Mouse (Mus musculus): ENCODE measurements around the gene Cfap100. TPM values are rescaled to one million over a fixed set of nuclear protein-coding genes. Genes with fewer than 3 reads are reported as not detected.
A peak's percentile ranks its signal among the peaks of the same experiment; 100 is the strongest.

Gene Cfap100
- polyA plus RNA-seq, 1 experiment from 2014 or later, result 7.7 TPM

GRCm38 (mm10) chr6:90453751-90454150 is 25.2 kb upstream of the Cfap100 start:
- Histone ChIP-seq H3K9ac (replicated peaks) (no peak overlapping the region), H3K36me3 (no peaks in the 10 kb centered on the region), H3K27ac (replicated peaks) (no peak overlapping the region), H3K27me3 (replicated peaks) (no peaks in the 10 kb centered on the region), H3K9me3 (replicated peaks) (no peaks in the 10 kb centered on the region), H3K4me1 (no peaks in the 10 kb centered on the region), H3K4me3 (replicated peaks) (no peak overlapping the region), H3K4me2 (no peak overlapping the region)
- WGBS, result 86% methylated on average over 5 of the region's 5 CpGs
- no peak for ATAC-seq (ENCODE audit: low FRiP score)

DNA sequence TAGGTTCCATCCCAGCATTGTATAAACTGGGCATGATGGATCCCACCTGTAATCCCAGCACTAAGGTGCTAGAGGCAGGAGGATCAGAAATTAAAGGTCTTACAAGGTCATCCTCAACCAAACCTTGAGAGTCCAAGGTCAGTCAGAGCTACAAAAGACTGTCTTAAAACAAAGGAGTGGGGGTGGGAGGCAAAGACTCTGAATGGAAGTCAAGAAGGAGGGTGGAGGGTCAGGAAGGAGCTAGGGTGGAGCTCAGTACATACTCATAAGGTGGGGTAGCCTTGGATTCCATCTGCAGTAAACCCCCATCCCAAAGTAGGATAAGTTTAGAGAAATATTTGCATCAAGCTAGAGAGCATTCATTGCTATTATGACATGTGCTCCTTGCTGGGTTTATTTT is 24.0 kb upstream of the Cfap100 start:
- no peak overlapping the region for H3K27ac ChIP-seq (replicated peaks)
- ATAC-seq (ENCODE audit: low FRiP score), result no peak
- H3K4me1 ChIP-seq, result no peaks in the 10 kb centered on the region
- H3K4me3 ChIP-seq (replicated peaks), result no peak overlapping the region
- H3K4me2 ChIP-seq, result no peak overlapping the region
- no peaks in the 10 kb centered on the region for H3K9me3 ChIP-seq (replicated peaks)
- H3K9ac ChIP-seq (replicated peaks), result no peak overlapping the region
- H3K27me3 ChIP-seq (replicated peaks), result no peaks in the 10 kb centered on the region
- H3K36me3 ChIP-seq, result no peaks in the 10 kb centered on the region

DNA sequence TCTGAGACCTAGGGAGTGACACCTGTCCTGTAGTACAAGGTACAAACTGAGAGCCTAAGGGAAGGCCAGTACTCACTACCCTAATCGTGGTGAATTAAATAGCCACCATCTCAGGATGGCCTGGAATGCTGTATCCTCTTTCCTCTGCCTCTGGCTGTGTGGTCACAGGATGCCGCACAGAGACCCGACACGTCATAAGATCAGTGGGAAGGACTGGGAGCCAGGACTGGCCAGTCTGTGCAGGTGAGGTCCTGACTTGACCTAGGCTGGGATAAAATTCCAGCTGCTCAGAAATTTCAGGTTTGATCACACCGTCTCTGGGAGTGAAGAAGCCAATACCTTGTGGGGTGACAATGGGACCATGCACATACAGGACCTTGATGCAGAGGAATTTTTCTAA is 22.9 kb upstream of the Cfap100 start:
- H3K27ac ChIP-seq (replicated peaks), result no peak overlapping the region
- 92% methylated on average over 5 of the region's 5 CpGs for WGBS
- no peaks in the 10 kb centered on the region for H3K9me3 ChIP-seq (replicated peaks)
- H3K36me3 ChIP-seq, result no peaks in the 10 kb centered on the region
- no peak overlapping the region for H3K4me2 ChIP-seq
- no peak for ATAC-seq (ENCODE audit: low FRiP score)
- no peaks in the 10 kb centered on the region for H3K27me3 ChIP-seq (replicated peaks)
- H3K9ac ChIP-seq (replicated peaks), result no peak overlapping the region
- no peak overlapping the region for H3K4me3 ChIP-seq (replicated peaks)
- H3K4me1 ChIP-seq, result no peaks in the 10 kb centered on the region; the same call in 1 of the 2 replicates

DNA sequence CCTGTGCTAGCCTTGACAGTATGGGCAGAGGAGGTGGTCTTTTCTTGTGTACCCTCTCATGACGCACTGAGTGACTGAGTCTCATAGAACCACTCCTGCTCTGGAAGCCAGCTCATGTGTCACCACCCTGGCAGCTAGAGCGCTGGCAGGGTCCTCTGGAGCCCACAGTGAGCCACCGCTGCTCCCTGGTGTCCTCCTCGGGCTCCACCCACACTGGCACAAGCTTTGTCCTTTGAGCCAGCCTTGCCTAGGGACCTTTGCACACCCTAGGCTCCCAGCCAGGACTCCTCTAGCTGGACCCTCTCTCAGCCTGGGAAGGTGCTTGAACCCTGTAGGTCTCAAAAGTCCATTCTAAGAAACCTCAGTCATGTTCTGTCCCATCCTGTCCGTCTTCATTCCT is 22.1 kb upstream of the Cfap100 start:
- Histone ChIP-seq H3K9me3 (replicated peaks) (no peaks in the 10 kb centered on the region), H3K9ac (replicated peaks) (no peak overlapping the region), H3K4me2 (no peak overlapping the region), H3K36me3 (no peaks in the 10 kb centered on the region), H3K27ac (replicated peaks) (no peak overlapping the region), H3K4me1 (no peaks in the 10 kb centered on the region; the same call in 1 of the 2 replicates), H3K27me3 (replicated peaks) (no peaks in the 10 kb centered on the region), H3K4me3 (replicated peaks) (no peak overlapping the region)
- peak; percentile 30; the same call in 1 of the 2 replicates for ATAC-seq (ENCODE audit: low FRiP score)
- 83% methylated on average over 5 of the region's 5 CpGs for WGBS

GRCm38 (mm10) chr6:90450179-90450578 is 21.6 kb upstream of the Cfap100 start:
- Histone ChIP-seq H3K27ac (replicated peaks) (no peak overlapping the region), H3K27me3 (replicated peaks) (no peaks in the 10 kb centered on the region), H3K9me3 (replicated peaks) (no peaks in the 10 kb centered on the region), H3K4me2 (no peak overlapping the region), H3K4me3 (replicated peaks) (no peak overlapping the region), H3K9ac (replicated peaks) (no peak overlapping the region), H3K36me3 (no peaks in the 10 kb centered on the region), H3K4me1 (no peaks in the 10 kb centered on the region; the same call in 1 of the 2 replicates)
- 37% methylated on average over 7 of the region's 7 CpGs for WGBS
- ATAC-seq (ENCODE audit: low FRiP score), result no peak

DNA sequence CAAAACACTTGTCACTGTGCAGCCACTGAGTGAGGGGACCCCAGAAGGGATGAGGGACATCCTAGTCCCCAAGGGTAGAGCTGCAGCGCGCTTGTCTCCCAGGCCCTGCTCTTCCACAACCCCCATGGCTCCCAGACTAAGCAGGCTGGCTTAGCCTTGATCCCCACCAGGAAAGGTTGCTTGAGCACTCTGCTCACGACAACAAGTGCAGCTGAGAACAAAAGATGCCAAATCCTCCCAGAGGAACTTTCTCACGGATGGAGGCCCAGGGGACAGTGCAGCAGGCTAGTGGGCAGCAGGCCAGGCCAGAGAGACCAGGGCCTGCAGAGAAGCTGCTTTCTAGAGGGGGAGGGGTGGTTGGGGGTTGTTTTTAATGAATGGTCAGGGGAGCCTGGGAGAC is 18.3 kb upstream of the Cfap100 start:
- no peaks in the 10 kb centered on the region for H3K36me3 ChIP-seq
- 32% methylated on average over 4 of the region's 4 CpGs for WGBS
- no peak overlapping the region for H3K4me3 ChIP-seq (replicated peaks)
- H3K27me3 ChIP-seq (replicated peaks), result no peaks in the 10 kb centered on the region
- ATAC-seq (ENCODE audit: low FRiP score), result peak; percentile 76
- no peaks in the 10 kb centered on the region for H3K9me3 ChIP-seq (replicated peaks)
- no peak overlapping the region for H3K9ac ChIP-seq (replicated peaks)
- H3K4me1 ChIP-seq, result no peaks in the 10 kb centered on the region; the same call in 1 of the 2 replicates
- peak overlapping the region; percentile 54 for H3K27ac ChIP-seq (replicated peaks)
- H3K4me2 ChIP-seq, result no peak overlapping the region

- no peak overlapping the region for H3K27ac ChIP-seq (replicated peaks)
- H3K9me3 ChIP-seq (replicated peaks), result no peaks in the 10 kb centered on the region
- H3K4me2 ChIP-seq, result no peak overlapping the region
- no peaks in the 10 kb centered on the region for H3K27me3 ChIP-seq (replicated peaks)
- no peak overlapping the region for H3K9ac ChIP-seq (replicated peaks)
- no peaks in the 10 kb centered on the region for H3K36me3 ChIP-seq
- 0 out of 2 replicates have a peak, but pooled peaks cover 2% of the 10 kb centered on the region for H3K4me1 ChIP-seq
- WGBS, result 98% methylated on average over 3 of the region's 3 CpGs
- ATAC-seq (ENCODE audit: low FRiP score), result no peak
- no peak overlapping the region for H3K4me3 ChIP-seq (replicated peaks)
Measured at GRCm38 (mm10) chr6:90437041-90437440, 8.4 kb upstream of the Cfap100 start.

DNA sequence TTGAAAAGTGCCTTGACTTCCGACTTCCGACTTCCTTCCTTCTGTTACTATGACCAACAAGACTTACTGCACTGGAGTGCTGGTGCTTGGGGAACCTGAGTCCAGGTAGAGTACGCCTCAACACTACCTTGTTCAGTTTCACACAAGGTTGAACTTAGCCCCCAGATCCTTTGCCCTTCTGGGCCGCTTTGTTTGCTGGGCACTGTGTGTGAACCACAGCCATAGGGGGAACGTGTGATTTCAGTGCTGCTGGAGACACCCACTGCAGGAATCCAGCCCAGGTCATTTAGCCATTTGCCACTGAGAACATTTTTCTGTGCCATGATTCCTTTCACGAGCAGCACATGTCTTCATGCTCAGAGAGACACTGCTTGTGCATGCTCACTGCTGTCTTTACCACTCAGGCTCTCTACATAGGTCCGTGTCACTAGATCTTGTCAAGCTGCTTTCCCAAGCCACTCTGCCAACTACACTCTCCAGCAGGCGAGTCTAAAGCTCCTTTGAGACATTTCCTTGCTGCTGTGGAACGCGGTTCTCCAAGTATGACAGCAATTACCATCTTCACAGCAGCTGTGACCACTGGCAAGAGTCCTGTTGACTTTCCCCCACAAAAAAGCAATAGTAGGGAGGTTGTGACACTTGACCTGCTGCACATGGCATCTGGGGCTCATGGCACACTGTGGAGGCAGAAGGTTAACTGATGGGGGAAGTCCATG is 7.8 kb upstream of the Cfap100 start:
- Histone ChIP-seq H3K27me3 (replicated peaks) (no peaks in the 10 kb centered on the region), H3K9me3 (replicated peaks) (no peaks in the 10 kb centered on the region), H3K9ac (replicated peaks) (no peak overlapping the region), H3K4me3 (replicated peaks) (no peak overlapping the region), H3K4me2 (no peak overlapping the region), H3K4me1 (0 out of 2 replicates have a peak, but pooled peaks cover 2% of the 10 kb centered on the region), H3K36me3 (no peaks in the 10 kb centered on the region), H3K27ac (replicated peaks) (no peak overlapping the region)
- no peak for ATAC-seq (ENCODE audit: low FRiP score)
- 79% methylated on average over 10 of the region's 10 CpGs for WGBS

DNA sequence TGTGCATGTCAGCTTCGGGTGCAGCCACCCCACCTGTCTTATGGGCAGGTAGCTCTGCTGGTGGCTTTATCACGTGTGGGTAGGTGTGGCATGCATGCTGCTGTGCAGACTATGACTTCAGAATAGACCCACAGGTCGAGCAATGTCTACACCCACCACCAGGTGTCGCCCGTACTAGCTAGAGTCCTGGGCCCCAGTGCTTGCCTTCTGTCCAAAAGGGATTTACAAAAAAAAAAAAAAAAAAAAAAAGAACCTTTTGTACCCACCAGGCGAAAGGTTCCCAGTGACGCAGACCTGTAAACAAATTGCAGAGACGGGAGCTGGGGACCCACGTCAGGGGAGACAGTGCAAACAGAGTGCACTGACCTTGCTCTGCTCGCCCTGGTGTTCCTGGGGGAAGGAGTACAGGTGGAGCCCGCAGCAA is 6.6 kb upstream of the Cfap100 start:
- no peaks in the 10 kb centered on the region for H3K9me3 ChIP-seq (replicated peaks)
- no peak overlapping the region for H3K9ac ChIP-seq (replicated peaks)
- H3K27me3 ChIP-seq (replicated peaks), result no peaks in the 10 kb centered on the region
- H3K36me3 ChIP-seq, result no peaks in the 10 kb centered on the region
- no peak overlapping the region for H3K4me2 ChIP-seq
- WGBS, result 21% methylated on average over 11 of the region's 11 CpGs
- H3K27ac ChIP-seq (replicated peaks), result no peak overlapping the region
- no peak overlapping the region for H3K4me3 ChIP-seq (replicated peaks)
- H3K4me1 ChIP-seq, result 0 out of 2 replicates have a peak, but pooled peaks cover 2% of the 10 kb centered on the region
- ATAC-seq (ENCODE audit: low FRiP score), result peak; percentile 35

DNA sequence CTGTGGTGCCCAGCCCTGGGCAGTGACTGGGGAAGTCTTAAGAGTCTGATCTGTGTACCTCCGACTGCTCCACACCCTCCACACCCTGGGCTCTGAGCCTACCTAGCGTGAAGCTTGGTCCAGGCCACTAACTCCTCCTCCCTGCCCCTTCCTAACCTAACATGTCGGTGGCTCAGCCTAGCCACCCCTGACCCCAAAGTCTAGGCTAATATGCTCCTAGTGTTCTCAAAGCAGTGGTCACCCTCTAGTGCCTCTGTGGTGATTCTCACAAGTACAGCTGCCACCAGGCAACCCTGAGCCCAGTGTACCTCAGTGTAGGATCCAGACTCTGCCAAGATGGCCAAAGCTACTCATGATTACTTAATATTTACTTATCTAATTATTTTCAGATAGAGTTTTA is 6.1 kb upstream of the Cfap100 start:
- 70% methylated on average over 3 of the region's 3 CpGs for WGBS
- no peaks in the 10 kb centered on the region for H3K9me3 ChIP-seq (replicated peaks)
- no peak overlapping the region for H3K4me2 ChIP-seq
- H3K27me3 ChIP-seq (replicated peaks), result no peaks in the 10 kb centered on the region
- H3K4me3 ChIP-seq (replicated peaks), result no peak overlapping the region
- 0 out of 2 replicates have a peak, but pooled peaks cover 2% of the 10 kb centered on the region for H3K4me1 ChIP-seq
- H3K9ac ChIP-seq (replicated peaks), result no peak overlapping the region
- no peaks in the 10 kb centered on the region for H3K36me3 ChIP-seq
- ATAC-seq (ENCODE audit: low FRiP score), result peak; percentile 55; the same call in 1 of the 2 replicates
- no peak overlapping the region for H3K27ac ChIP-seq (replicated peaks)

DNA sequence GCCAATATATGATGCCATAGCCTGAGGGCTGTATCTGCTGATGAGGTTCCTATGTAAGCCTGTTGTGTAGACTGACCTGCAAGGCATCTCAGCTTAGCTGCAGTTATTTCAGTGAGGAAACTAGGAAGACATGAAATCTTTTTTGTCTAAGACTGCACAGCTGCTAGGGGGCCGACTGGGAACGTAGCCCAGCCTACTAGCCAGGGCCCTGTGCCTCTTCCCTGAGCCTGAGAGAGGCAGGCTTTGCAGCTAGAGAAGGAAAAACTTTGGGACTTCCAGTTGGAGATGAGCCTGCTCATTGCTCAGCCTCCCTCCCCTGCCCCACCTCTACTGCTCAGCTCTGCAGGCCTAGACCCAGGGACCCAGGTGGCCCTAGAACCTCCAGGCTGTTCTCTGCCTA is 2.9 kb upstream of the Cfap100 start:
- Histone ChIP-seq H3K27me3 (replicated peaks) (peaks cover 10% of the 10 kb centered on the region; the same call in 1 of the 2 replicates), H3K4me2 (no peak overlapping the region), H3K36me3 (no peaks in the 10 kb centered on the region), H3K9ac (replicated peaks) (no peak overlapping the region), H3K4me1 (peaks cover 16% of the 10 kb centered on the region), H3K27ac (replicated peaks) (no peak overlapping the region), H3K4me3 (replicated peaks) (no peak overlapping the region), H3K9me3 (replicated peaks) (no peaks in the 10 kb centered on the region)
- no peak for ATAC-seq (ENCODE audit: low FRiP score)
- 57% methylated on average over 2 of the region's 2 CpGs for WGBS

DNA sequence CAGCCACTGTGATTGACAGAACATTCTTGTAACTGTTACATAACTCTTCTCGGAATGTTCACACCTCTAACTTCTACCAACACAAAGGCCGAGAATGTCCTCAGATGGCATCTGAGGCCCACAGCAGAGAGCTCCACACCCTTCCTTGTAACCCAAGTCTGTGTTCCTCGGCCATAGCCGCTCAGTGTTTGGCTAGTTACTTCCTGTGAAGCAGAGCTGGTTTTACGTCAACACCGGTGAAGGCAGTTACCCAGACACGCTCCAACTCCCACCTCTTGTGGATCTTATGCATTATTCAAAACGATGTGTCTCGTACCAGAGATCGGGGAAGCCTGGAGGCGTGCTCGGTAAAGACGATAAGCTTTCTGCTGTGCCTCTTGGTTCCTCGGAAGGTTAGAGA is 1.3 kb upstream of the Cfap100 start:
- Histone ChIP-seq H3K9me3 (replicated peaks) (no peaks in the 10 kb centered on the region), H3K4me2 (no peak overlapping the region), H3K27ac (replicated peaks) (no peak overlapping the region), H3K9ac (replicated peaks) (no peak overlapping the region), H3K36me3 (no peaks in the 10 kb centered on the region), H3K4me3 (replicated peaks) (no peak overlapping the region), H3K27me3 (replicated peaks) (peaks cover 10% of the 10 kb centered on the region; the same call in 1 of the 2 replicates), H3K4me1 (peaks cover 14% of the 10 kb centered on the region)
- WGBS, result 62% methylated on average over 14 of the region's 14 CpGs
- no peak for ATAC-seq (ENCODE audit: low FRiP score)

Data from neural tube, embryonic 15.5 days (tissue).